Mouse (Mus musculus) CH12.LX (cell line): ENCODE measurements at regions not wholly inside any gene's neighbourhood (a gene's known extent, or its start where the extent isn't known, plus 50 kb on each side); places are given as distances from the start of the nearest gene placed in this dataset.

ENCODE experiments used
- CTCF ChIP-seq, 2 experiments: IDR thresholded peaks in 1 of 2; conservative IDR thresholded peaks in 1 of 2; 2 replicates each; pipeline ENCODE4 v1.5.1; 2011 to 2012; ENCODE audit warnings: low read depth in 2 of 2, low read length in 2 of 2, improper control_type of control experiment in 1 of 2, inconsistent platforms in 1 of 2, mild to moderate bottlenecking in 1 of 2, moderate library complexity in 1 of 2
- E2F4 ChIP-seq: IDR thresholded peaks from 2 replicates; pipeline ENCODE4 v1.6.1; 2011; ENCODE audit warnings: low read depth, low read length, improper control_type of control experiment; ENCODE audit not compliant: insufficient replicate concordance
- ETS1 ChIP-seq: conservative IDR thresholded peaks from 2 replicates; pipeline ENCODE4 v1.6.1; 2012; ENCODE audit warnings: low read depth, mild to moderate bottlenecking, inconsistent platforms, low read length, improper control_type of control experiment, moderate library complexity
- SIN3A ChIP-seq: IDR thresholded peaks from 2 replicates; pipeline ENCODE4 v1.6.1; 2012; ENCODE audit warnings: low read length, improper control_type of control experiment, inconsistent platforms

DNA sequence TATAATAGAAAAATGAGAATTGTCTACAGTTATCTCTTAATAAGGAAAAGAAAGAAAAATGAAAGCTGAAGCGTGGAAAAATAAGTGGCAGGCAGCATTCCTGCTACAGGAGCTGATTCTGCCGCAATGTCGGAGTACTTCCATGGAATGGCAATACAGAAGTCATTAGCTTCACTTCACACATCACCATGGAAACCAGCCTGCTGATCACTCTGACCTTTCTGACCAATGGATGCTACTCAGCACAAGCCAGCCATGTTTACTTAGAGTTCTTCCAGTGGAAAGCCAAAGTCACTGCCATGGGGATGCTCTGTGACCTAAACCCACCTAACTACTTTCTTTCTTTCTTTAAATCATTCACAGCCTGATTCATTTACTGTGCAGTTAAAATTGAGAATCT is 71.6 kb upstream of the Slc35b3 start:
- TF ChIP-seq CTCF (conservative IDR thresholded peaks at IDR 0.05 in 1 of 2, IDR thresholded peaks at IDR 0.05 in 1 of 2; ENCODE audit: low read depth in 2 of 2, low read length in 2 of 2) = no peak
- no peak for TF ChIP-seq SIN3A
- TF ChIP-seq ETS1 = no peak
- TF ChIP-seq E2F4 = no peak
